Mouse (Mus musculus): Measurements from ENCODE around the gene Skap1.

DNA sequence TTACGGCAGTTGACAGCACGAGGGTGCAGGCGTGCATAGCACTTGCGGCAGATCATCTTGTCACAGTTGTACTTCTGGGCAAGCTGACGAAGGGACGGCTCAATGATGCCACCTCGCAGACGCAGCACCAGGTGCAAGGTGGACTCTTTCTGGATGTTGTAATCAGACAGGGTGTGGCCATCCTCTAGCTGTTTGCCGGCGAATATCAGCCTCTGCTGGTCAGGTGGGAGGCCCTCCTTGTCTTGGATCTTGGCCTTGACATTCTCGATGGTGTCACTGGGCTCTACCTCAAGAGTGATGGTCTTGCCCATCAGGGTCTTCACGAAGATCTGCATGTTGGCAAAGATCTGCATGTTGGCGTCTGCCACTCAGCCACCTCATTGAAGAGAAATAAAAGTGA, 331.1 kb downstream of the Skap1 start:
- TF ChIP-seq CTCF (IDR thresholded peaks at IDR 0.05 in 2 of 3, conservative IDR thresholded peaks at IDR 0.05 in 1 of 3; ENCODE audit: control insufficient read depth in 1 of 3, insufficient read depth in 1 of 3, low read depth in 2 of 3, low read length in 3 of 3, poor library complexity in 1 of 3, severe bottlenecking in 1 of 3): no peak
- no peak for TF ChIP-seq E2F4 (IDR thresholded peaks at IDR 0.05; ENCODE audit: borderline replicate concordance, low read depth, low read length)
- no peak for TF ChIP-seq EP300 (IDR thresholded peaks at IDR 0.05; ENCODE audit: low read depth in 1 of 2, low read length in 2 of 2)
- no peak for TF ChIP-seq CHD1 (IDR thresholded peaks at IDR 0.05; ENCODE audit: low read depth, low read length)
- TF ChIP-seq HCFC1 (IDR thresholded peaks at IDR 0.05; ENCODE audit: low read depth, low read length): no peak
- TF ChIP-seq POLR2A (IDR thresholded peaks at IDR 0.05; ENCODE audit: control insufficient read depth in 1 of 2, insufficient read depth in 1 of 2, low read depth in 1 of 2, low read length in 2 of 2, poor library complexity in 1 of 2): no peak
- TF ChIP-seq GATA1 (IDR thresholded peaks at IDR 0.05; ENCODE audit: low read depth, low read length): no peak
